Mouse (Mus musculus): Measurements from ENCODE around the gene B830017H08Rik. TPM values are rescaled to one million over a fixed set of nuclear protein-coding genes. Genes with fewer than 3 reads are reported as not detected.
A peak's percentile ranks its signal among the peaks of the same experiment; 100 is the strongest.

B830017H08Rik gene
- not detected in 2 replicates for total RNA-seq (2021)
- long read RNA-seq = 0 reads

DNA sequence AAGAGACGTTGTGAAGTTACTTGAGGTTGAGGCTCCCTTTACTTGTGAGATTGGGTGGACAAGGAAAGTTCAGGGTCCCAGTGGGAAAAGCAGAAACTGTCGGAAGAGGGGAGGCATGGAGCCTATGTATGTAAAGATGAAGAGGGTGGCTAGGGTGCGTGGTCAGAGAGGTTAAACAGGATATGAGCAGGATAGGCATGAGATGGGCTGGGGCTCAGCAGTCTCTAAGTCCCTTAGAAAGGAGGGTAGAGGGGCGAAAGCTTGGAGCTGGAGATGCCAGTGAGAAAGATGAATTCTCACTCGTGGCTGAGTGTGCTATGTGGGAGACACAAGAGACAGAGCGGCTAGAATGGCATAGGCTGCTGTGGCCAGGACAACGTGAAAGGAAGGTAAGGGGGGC lies at the start of gene B830017H08Rik:
Gene B830017H08Rik, plus strand, starts transcription at position 301 of the 400 bp plus-strand sequence.
- no peak for DNase-seq

DNA sequence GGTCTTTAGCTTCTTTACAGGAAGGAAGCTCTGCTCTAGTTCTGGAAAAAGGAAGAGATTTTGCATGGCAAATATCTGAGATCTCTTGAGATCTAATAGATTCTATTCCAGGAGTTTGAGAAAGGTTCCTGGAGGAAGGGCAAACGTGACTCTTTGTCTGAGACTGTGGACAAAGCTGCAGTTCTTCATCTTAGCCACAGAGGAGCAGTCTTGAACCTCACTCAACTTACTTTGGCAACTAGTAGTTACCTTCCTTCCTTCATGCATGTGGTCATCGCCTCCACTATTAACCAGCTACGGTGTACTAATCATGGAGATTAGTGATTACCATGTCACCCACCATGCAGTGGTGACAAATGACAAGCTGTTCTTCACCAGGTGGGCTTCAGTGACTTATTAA lies 47.6 kb upstream of the B830017H08Rik start:
- no peak for DNase-seq

- DNase-seq = no peak
Measured at GRCm38 (mm10) chr16:17792728-17793127, 40.2 kb upstream of the B830017H08Rik start.

GRCm38 (mm10) chr16:17794047-17794446 lies 38.9 kb upstream of the B830017H08Rik start:
- DNase-seq = no peak

GRCm38 (mm10) chr16:17795643-17796042 lies 37.3 kb upstream of the B830017H08Rik start:
- DNase-seq = no peak

GRCm38 (mm10) chr16:17796519-17796918 lies 36.4 kb upstream of the B830017H08Rik start:
- DNase-seq = no peak

DNA sequence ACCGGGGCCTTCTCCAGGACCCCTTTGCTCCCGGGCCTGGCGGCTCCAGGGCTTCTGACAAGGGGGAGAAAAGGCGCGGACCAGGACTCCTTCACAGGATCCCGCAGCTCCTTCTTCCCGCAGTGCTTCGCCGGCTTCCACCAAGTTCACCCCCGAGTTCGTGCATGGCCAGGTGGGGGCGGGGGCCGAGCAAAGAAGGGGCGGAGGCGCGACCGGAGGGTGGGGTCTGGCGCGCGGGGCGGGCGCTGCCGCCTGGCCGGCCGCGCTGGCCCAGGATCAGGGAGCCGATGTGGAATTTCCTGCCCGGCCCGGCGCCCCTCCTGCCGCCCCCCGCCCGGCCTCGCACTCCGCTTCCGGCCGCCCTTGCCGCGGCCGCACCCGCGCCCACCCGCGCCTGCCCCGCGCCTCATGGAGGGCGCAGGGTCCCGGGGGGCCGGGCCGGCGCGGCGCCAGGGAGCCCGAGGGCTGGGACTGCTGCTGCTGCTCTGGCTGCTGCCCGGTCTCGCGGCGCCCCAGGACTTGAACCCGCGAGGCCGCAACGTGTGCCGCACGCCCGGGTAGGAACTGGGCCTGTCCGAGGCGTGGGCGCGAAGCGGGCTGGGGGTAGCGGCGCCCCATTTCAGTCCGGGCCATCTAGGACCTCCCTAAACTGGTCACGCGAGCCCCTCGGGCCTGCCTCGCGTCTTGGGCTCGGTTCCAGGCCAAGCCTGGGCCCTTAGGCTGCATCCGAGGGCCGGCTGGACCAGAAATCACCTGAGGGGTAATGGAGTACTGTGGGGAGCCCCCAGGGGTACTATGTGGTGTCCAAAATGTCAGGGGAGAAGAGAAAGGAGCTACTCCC lies 35.7 kb upstream of the B830017H08Rik start, which contains the start of gene Scarf2:
Gene Scarf2, plus strand, starts transcription at position 312 of the 841 bp plus-strand sequence.
- DNase-seq = peak; percentile 39

- no peak for DNase-seq
Measured at GRCm38 (mm10) chr16:17797812-17798311, 35.1 kb upstream of the B830017H08Rik start.

GRCm38 (mm10) chr16:17798321-17799180 lies 34.4 kb upstream of the B830017H08Rik start:
- peak; percentile 29 for DNase-seq

GRCm38 (mm10) chr16:17799584-17799983 lies 33.3 kb upstream of the B830017H08Rik start:
- no peak for DNase-seq

GRCm38 (mm10) chr16:17801777-17802455 lies 31.0 kb upstream of the B830017H08Rik start:
- DNase-seq = no peak

DNA sequence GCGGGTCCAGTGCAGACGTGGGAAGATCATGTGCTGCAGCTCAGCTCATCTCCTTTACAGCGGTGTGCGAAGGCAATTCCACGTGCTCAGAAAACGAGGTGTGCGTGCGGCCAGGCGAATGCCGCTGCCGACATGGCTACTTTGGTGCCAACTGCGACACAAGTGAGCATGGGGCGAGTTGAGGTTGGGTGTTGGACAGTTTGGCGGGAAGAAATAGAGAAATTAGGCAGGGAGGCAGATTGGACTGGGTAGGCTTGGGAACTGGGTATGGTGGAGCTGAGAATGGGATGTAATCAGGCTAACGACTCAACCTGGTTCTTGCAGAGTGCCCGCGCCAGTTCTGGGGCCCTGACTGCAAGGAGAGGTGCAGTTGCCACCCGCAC lies 30.5 kb upstream of the B830017H08Rik start:
- no peak for DNase-seq

GRCm38 (mm10) chr16:17802839-17803674 lies 29.9 kb upstream of the B830017H08Rik start:
- DNase-seq = peak; percentile 46

DNA sequence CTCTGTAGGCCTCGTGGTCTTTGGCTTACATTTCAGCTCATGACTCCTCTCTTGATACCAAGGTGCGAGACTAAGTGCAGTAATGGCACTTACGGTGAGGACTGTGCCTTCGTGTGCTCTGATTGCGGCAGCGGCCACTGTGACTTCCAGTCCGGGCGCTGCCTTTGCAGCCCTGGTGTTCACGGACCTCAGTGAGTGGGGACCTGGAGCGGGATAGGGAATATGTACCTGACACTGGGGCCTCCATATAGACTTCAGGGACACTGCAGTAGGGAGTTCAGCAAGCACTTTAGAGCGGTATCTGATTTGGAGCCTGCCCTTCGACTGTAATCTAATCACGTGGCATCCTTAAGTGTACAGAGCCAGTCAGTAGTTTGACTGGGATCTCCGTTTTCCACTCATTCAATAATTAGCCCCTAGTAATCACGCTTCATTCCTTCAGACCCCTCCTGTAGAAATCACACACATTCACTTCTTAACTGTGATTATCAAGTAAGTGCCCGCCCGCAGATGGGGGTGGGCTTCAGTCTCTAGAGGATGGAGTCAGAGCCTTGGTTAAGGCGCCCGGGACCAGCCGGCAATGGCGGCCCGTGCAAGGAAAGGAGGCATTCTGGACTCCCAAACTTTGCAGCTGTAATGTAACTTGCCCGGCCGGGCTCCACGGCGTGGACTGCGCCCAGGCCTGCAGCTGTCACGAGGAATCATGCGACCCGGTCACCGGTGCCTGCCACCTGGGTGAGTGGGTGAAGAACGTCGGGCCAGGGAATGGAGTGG lies 29.1 kb upstream of the B830017H08Rik start:
- no peak for DNase-seq

GRCm38 (mm10) chr16:17804449-17804912 lies 28.4 kb upstream of the B830017H08Rik start:
- peak; percentile 52 for DNase-seq

DNA sequence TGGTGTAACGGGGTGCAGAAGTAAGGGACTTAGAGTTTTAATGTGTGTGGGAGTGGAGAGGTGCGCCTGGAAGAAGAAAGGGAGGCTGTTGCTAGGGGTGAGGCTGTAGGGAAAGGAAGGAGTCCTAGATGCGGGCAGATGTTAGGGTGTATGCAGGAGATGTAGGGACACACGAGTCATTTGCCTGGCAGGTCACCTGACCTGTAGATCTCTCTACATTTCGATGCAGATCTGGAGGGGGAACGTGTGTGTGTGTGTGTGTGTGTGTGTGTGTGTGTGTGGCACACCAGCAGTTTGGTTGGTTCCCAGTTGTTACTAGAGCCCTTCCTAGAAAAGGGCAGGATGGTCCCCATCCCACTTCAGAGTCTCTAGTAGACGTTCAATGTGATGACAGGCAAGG lies 27.9 kb upstream of the B830017H08Rik start:
- no peak for DNase-seq

GRCm38 (mm10) chr16:17806581-17807191 lies 26.2 kb upstream of the B830017H08Rik start:
- no peak for DNase-seq

DNA sequence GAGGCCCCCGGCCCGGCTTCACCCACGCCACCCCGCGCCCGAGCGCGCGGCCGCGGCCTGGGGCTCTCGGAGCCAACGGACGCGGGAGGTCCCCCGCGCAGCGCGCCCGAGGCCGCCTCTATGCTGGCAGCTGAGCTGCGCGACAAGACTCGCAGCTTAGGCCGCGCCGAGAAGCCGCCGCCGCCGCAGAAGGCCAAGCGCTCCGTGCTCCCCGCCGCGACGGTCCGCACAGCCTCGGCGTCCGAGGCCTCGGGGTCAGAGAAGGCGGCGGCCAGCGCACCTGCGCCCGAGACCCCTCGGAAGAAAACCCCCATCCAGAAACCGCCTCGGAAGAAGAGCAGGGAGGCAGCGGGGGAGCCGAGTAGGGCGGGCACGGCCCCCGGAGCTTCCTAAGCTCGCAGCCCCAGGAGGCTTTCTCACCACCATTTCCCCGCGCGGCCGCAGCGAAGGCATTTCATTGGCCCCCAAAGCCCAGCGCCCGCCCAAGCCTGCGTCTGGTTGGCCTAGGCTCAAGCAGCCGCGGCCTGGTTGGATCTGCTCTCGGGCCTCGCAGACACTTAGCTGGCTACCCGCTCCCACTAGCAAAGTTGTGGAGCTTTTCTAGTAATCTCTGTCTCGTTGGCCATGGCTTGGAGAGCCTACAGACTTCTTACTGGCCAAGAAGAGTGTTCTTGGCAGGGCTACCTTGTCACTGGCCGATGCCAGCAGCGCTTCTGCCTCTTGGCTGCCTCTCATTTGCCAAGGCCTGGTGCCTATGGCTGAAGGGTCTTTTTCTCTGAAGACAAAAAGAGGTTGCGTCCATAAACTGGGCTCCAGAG lies 25.5 kb upstream of the B830017H08Rik start:
- peak; percentile 93 for DNase-seq

GRCm38 (mm10) chr16:17809125-17809524 lies 23.8 kb upstream of the B830017H08Rik start:
- DNase-seq = no peak
